Mouse (Mus musculus): ENCODE measurements at regions not wholly inside any gene's neighbourhood (a gene's known extent, or its start where the extent isn't known, plus 50 kb on each side); places are given as distances from the start of the nearest gene placed in this dataset.

GRCm38 (mm10) chr2:45956792-45957330 lies 839.7 kb upstream of the Zeb2 start:
- Histone ChIP-seq H3K4me3 (ENCODE audit: low read depth, low read length) (no peak overlapping the region), H3K27ac (ENCODE audit: insufficient read depth, low read length) (no peak overlapping the region), H3K9ac (ENCODE audit: low read depth, poor library complexity, severe bottlenecking) (no peak overlapping the region), H3K4me1 (ENCODE audit: control insufficient read depth, insufficient read depth, low read length) (no peaks in the 10 kb centered on the region), H3K9me3 (replicated peaks; ENCODE audit: control insufficient read depth, insufficient read depth, low read length, poor library complexity, severe bottlenecking) (no peaks in the 10 kb centered on the region), H3K36me3 (ENCODE audit: control insufficient read depth, insufficient read depth, low read length, poor library complexity, severe bottlenecking) (no peaks in the 10 kb centered on the region), H3K27me3 (ENCODE audit: control insufficient read depth, insufficient read depth, low read length, poor library complexity, severe bottlenecking) (no peaks in the 10 kb centered on the region)
- TF ChIP-seq CTCF (IDR thresholded peaks at IDR 0.05; ENCODE audit: low read depth, low read length) (no peak), POLR2A (IDR thresholded peaks at IDR 0.05; ENCODE audit: insufficient read depth, low read length) (no peak), EP300 (IDR thresholded peaks at IDR 0.05; ENCODE audit: insufficient read depth, low read depth, low read length) (no peak)

GRCm38 (mm10) chr2:45948758-45949157 lies 831.6 kb upstream of the Zeb2 start:
- Histone ChIP-seq H3K4me3 (ENCODE audit: low read depth, low read length) (no peak overlapping the region), H3K27ac (ENCODE audit: insufficient read depth, low read length) (no peak overlapping the region), H3K36me3 (ENCODE audit: control insufficient read depth, insufficient read depth, low read length, poor library complexity, severe bottlenecking) (no peaks in the 10 kb centered on the region), H3K27me3 (ENCODE audit: control insufficient read depth, insufficient read depth, low read length, poor library complexity, severe bottlenecking) (no peaks in the 10 kb centered on the region), H3K9me3 (replicated peaks; ENCODE audit: control insufficient read depth, insufficient read depth, low read length, poor library complexity, severe bottlenecking) (no peaks in the 10 kb centered on the region), H3K4me1 (ENCODE audit: control insufficient read depth, insufficient read depth, low read length) (no peaks in the 10 kb centered on the region), H3K9ac (ENCODE audit: low read depth, poor library complexity, severe bottlenecking) (no peak overlapping the region)
- TF ChIP-seq EP300 (IDR thresholded peaks at IDR 0.05; ENCODE audit: insufficient read depth, low read depth, low read length) (no peak), CTCF (IDR thresholded peaks at IDR 0.05; ENCODE audit: low read depth, low read length) (no peak), POLR2A (IDR thresholded peaks at IDR 0.05; ENCODE audit: insufficient read depth, low read length) (no peak)

- no peak overlapping the region for H3K27ac ChIP-seq (ENCODE audit: insufficient read depth, low read length)
- H3K27me3 ChIP-seq (ENCODE audit: control insufficient read depth, insufficient read depth, low read length, poor library complexity, severe bottlenecking) = no peaks in the 10 kb centered on the region
- no peak for TF ChIP-seq EP300 (IDR thresholded peaks at IDR 0.05; ENCODE audit: insufficient read depth, low read depth, low read length)
- no peak for TF ChIP-seq CTCF (IDR thresholded peaks at IDR 0.05; ENCODE audit: low read depth, low read length)
- no peak for TF ChIP-seq POLR2A (IDR thresholded peaks at IDR 0.05; ENCODE audit: insufficient read depth, low read length)
- H3K36me3 ChIP-seq (ENCODE audit: control insufficient read depth, insufficient read depth, low read length, poor library complexity, severe bottlenecking) = no peaks in the 10 kb centered on the region
- no peak overlapping the region for H3K9ac ChIP-seq (ENCODE audit: low read depth, poor library complexity, severe bottlenecking)
- no peaks in the 10 kb centered on the region for H3K4me1 ChIP-seq (ENCODE audit: control insufficient read depth, insufficient read depth, low read length)
- no peaks in the 10 kb centered on the region for H3K9me3 ChIP-seq (replicated peaks; ENCODE audit: control insufficient read depth, insufficient read depth, low read length, poor library complexity, severe bottlenecking)
- H3K4me3 ChIP-seq (ENCODE audit: low read depth, low read length) = no peak overlapping the region
Measured at GRCm38 (mm10) chr2:45925791-45926480, 808.7 kb upstream of the Zeb2 start.

GRCm38 (mm10) chr2:45908871-45909270 lies 791.7 kb upstream of the Zeb2 start:
- Histone ChIP-seq H3K4me1 (ENCODE audit: control insufficient read depth, insufficient read depth, low read length) (no peaks in the 10 kb centered on the region), H3K36me3 (ENCODE audit: control insufficient read depth, insufficient read depth, low read length, poor library complexity, severe bottlenecking) (no peaks in the 10 kb centered on the region), H3K9me3 (replicated peaks; ENCODE audit: control insufficient read depth, insufficient read depth, low read length, poor library complexity, severe bottlenecking) (no peaks in the 10 kb centered on the region), H3K4me3 (ENCODE audit: low read depth, low read length) (no peak overlapping the region), H3K27me3 (ENCODE audit: control insufficient read depth, insufficient read depth, low read length, poor library complexity, severe bottlenecking) (no peaks in the 10 kb centered on the region), H3K9ac (ENCODE audit: low read depth, poor library complexity, severe bottlenecking) (no peak overlapping the region), H3K27ac (ENCODE audit: insufficient read depth, low read length) (no peak overlapping the region)
- no peak for TF ChIP-seq CTCF (IDR thresholded peaks at IDR 0.05; ENCODE audit: low read depth, low read length)
- TF ChIP-seq POLR2A (IDR thresholded peaks at IDR 0.05; ENCODE audit: insufficient read depth, low read length) = no peak
- TF ChIP-seq EP300 (IDR thresholded peaks at IDR 0.05; ENCODE audit: insufficient read depth, low read depth, low read length) = no peak

- Histone ChIP-seq H3K4me3 (ENCODE audit: low read depth, low read length) (no peak overlapping the region), H3K9ac (ENCODE audit: low read depth, poor library complexity, severe bottlenecking) (no peak overlapping the region), H3K4me1 (ENCODE audit: control insufficient read depth, insufficient read depth, low read length) (no peaks in the 10 kb centered on the region), H3K36me3 (ENCODE audit: control insufficient read depth, insufficient read depth, low read length, poor library complexity, severe bottlenecking) (no peaks in the 10 kb centered on the region), H3K27ac (ENCODE audit: insufficient read depth, low read length) (no peak overlapping the region), H3K9me3 (replicated peaks; ENCODE audit: control insufficient read depth, insufficient read depth, low read length, poor library complexity, severe bottlenecking) (no peaks in the 10 kb centered on the region; the same call in 1 of the 2 replicates), H3K27me3 (ENCODE audit: control insufficient read depth, insufficient read depth, low read length, poor library complexity, severe bottlenecking) (no peaks in the 10 kb centered on the region)
- no peak for TF ChIP-seq CTCF (IDR thresholded peaks at IDR 0.05; ENCODE audit: low read depth, low read length)
- TF ChIP-seq EP300 (IDR thresholded peaks at IDR 0.05; ENCODE audit: insufficient read depth, low read depth, low read length) = no peak
- no peak for TF ChIP-seq POLR2A (IDR thresholded peaks at IDR 0.05; ENCODE audit: insufficient read depth, low read length)
Measured at GRCm38 (mm10) chr2:45904623-45905235, 787.5 kb upstream of the Zeb2 start.

GRCm38 (mm10) chr2:45904090-45904489 lies 786.9 kb upstream of the Zeb2 start:
- Histone ChIP-seq H3K4me1 (ENCODE audit: control insufficient read depth, insufficient read depth, low read length) (no peaks in the 10 kb centered on the region), H3K27ac (ENCODE audit: insufficient read depth, low read length) (no peak overlapping the region), H3K9me3 (replicated peaks; ENCODE audit: control insufficient read depth, insufficient read depth, low read length, poor library complexity, severe bottlenecking) (no peaks in the 10 kb centered on the region; the same call in 1 of the 2 replicates), H3K4me3 (ENCODE audit: low read depth, low read length) (no peak overlapping the region), H3K9ac (ENCODE audit: low read depth, poor library complexity, severe bottlenecking) (no peak overlapping the region), H3K27me3 (ENCODE audit: control insufficient read depth, insufficient read depth, low read length, poor library complexity, severe bottlenecking) (no peaks in the 10 kb centered on the region), H3K36me3 (ENCODE audit: control insufficient read depth, insufficient read depth, low read length, poor library complexity, severe bottlenecking) (no peaks in the 10 kb centered on the region)
- TF ChIP-seq POLR2A (IDR thresholded peaks at IDR 0.05; ENCODE audit: insufficient read depth, low read length) = no peak
- TF ChIP-seq EP300 (IDR thresholded peaks at IDR 0.05; ENCODE audit: insufficient read depth, low read depth, low read length) = no peak
- TF ChIP-seq CTCF (IDR thresholded peaks at IDR 0.05; ENCODE audit: low read depth, low read length) = no peak
